Mouse (Mus musculus) left cerebral cortex, postnatal 10 days (tissue): ENCODE measurements around the gene Suz12. TPM values are rescaled to one million over a fixed set of nuclear protein-coding genes. Genes with fewer than 3 reads are reported as not detected.
"Not testable (repeated sequence)": the region's sequence is repeated elsewhere in the genome, so short reads cannot be mapped to it uniquely, and the experiment has no call there.

ENCODE experiments used
- DNase-seq, 2 experiments: peaks; one replicate each; pipeline ENCODE4 v3.0.0; 2021 to 2022; ENCODE audit warnings: low spot score in 2 of 2, mixed read lengths in 1 of 2; ENCODE audit errors: extremely low spot score in 1 of 2
- intact Hi-C: fragments of 180-260 bp; cut with DNase I; formaldehyde crosslinking; loops from one replicate; pipeline ENCODE4 v1.15.1; 2025
- total RNA-seq, 2 experiments: library from RNA; stranded (reverse); gene quantifications; 2 replicates each; pipeline ENCODE4 v1.2.3; 2021

Suz12 gene
- total RNA-seq, 2 experiments from 2014 or later, result 28.6 to 31.7 TPM

GRCm38 (mm10) chr11:79987896-79988295 is 5.0 kb upstream of the Suz12 start:
- DNase-seq, result no peak
- intact Hi-C loops, result no loop called here

- intact Hi-C loops, result no loop called here
- DNase-seq, result no peak
These were observed 2.8 kb upstream of the Suz12 start for GRCm38 (mm10) chr11:79990120-79990519.

- DNase-seq, result no peak
- intact Hi-C loops, result no loop called here
These were observed 1.3 kb upstream of the Suz12 start for GRCm38 (mm10) chr11:79991600-79991999.

GRCm38 (mm10) chr11:79992035-79992591 is 793 bp upstream of the Suz12 start:
- DNase-seq, result no peak
- intact Hi-C loops, result no loop called here

- intact Hi-C loops, result no loop called here
- DNase-seq, result peak in 1 of 2 experiments; percentile 4
These were observed 707 bp downstream of the Suz12 start for GRCm38 (mm10) chr11:79993356-79994270.

DNA sequence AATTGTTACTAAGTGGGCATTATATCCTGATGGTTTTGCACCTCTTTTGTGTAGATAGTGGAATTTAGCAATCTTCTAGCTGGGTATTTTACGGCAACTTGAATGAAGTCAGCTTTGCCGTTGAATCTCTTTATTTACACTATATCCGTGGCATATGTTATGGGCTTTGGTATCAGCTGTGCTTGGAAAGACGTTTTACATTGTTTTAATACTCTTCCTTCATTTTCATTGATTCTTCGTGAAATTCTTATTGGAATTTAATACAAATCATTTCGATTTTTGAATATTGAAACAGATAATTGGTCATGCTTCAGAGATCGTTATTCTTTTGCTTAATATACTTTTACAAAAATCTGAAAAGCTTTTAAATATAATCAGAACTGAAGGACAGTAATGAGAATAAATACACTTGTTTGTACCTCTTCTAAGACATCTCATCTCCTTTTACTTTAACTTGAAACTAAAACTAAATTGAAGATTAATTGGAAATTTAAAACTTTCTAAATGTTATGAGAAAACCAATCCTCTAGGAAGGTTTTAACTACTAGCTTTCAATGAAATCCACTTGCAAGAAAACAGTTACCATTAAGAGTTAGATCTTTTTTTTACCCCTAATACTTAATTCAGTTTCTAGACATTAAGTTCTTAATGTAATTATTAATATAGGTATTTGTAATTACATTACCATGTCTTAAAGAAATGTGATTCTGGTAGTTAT is 1.5 kb downstream of the Suz12 start:
- no peak for DNase-seq
- intact Hi-C loops, result no loop called here

DNA sequence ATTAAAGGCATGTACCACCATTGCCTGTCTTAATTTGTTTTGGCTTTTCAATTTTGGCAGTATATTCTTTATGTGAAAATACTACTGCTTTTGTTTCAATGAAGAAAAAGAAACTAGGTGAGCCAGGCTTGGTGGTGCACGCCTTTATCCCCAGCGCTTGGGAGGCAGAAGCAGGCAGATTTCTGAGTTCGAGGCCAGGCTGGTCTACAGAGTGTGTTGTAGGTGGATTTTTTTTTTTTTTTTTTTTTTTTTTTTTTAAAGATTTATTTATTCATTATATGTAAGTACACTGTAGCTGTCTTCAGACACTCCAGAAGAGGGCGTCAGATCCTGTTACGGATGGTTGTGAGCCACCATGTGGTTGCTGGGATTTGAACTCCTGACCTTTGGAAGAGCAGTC is 23.6 kb downstream of the Suz12 start:
- DNase-seq, intact Hi-C loops: not testable (repeated sequence)

DNA sequence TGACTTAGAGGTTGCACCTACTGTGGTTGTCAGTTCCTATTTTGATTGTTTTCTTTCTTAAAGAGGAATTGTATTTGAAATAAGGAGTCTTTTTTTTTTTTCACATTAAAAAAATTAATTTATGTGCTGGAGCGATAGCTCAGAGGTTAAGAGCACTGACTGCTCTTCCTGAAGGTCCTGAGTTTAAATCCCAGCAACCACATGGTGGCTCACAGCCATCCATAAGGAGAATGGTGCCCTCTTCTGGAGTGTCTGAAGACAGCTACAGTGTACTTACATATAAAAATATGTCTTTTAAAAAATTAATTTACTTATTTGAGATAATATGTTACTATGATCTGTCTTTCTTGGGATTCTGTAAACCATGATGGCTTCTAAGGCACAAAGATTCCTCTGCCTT is 26.9 kb downstream of the Suz12 start:
- intact Hi-C loops, result loop anchor here (10.0 kb wide), 1 partner anchor 225 kb away; no protein-coding TSS in a partner anchor
- no peak for DNase-seq

DNA sequence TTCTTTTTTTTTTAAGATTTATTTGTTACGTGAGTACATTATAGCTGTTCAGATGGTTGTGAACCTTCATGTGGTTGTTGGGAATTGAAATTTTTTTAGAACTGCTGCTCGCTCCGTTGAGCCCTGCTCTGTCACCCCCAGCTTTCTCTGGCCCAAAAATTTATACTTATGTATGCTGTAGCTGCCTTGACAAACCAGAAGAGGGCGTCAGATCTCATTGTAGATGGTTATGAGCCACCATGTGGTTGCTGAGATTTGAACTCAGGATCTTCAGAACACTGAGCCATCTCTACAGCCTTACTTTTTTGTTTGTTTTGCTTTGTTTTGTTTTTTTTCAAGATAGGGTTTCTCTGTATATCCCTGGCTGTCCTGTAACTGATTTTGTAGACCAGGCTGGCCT is 28.4 kb downstream of the Suz12 start:
- intact Hi-C loops, result loop anchor here (10.0 kb wide), 1 partner anchor 223 kb away; no protein-coding TSS in a partner anchor
- DNase-seq, result no peak

DNA sequence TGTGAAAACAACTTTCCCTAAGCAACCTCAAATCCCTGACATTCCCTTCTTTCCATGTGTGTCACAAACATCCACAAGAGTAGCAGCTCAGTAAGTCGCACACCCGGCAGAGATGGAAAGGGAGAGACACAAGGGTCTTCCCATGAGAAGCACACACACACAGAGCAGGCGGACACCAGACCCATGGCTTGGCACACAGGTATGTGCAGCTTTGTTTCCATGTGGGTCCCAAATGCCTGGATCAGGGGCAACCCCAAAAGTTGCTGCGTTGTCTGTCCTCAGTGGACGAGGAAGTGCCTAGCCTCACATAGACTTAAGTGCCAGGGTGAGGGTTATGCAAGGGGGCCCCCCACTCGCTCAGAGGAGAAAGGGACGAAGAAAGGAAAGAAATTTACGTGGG is 44.6 kb downstream of the Suz12 start:
- no peak for DNase-seq
- intact Hi-C loops, result no loop called here

DNA sequence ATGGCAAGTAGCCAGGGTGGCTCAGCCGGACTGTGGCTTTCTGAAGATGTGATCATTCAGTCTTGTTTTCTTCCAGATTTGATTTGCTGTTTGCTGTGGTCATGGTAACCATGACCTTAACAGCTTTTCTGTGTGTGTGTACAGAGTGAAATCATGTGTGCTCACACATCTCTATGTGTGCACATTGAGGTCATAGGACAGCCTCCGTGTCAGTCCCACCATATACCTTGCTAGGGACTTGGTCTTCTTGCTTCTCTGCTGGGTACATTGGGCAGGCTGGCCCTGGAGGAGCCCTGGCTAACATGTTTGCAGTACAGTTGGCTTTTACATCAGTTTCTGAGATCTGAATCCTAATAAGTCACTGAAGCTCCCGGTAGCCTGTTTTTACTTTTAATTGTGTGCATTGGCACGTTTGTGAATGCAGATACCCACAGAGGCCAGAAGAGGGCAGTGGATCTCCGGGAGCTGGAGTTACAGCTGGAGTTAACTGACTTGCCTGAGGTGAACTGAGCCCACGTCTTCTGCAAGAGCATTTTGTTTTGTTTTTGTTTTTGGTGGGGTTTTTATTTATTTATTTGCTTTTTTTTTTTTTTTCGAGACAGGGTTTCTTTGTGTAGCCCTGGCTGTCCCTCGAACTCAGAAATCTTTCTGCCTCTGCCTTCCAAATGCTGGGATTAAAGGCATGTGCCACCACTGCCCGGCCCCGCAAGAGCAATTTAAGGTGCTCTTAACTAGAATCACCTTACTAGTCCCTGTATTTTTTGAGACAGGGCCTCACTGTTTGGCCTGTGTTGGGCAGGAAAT is 49.9 kb downstream of the Suz12 start:
- intact Hi-C loops, result loop anchor here (5.0 to 10.0 kb wide), 2 partner anchors 99 to 312 kb away; partner anchors contain the start of gene Tefm
- peak in 1 of 2 experiments; percentile 46 for DNase-seq

- intact Hi-C loops, result loop anchor here (5.0 to 10.0 kb wide), 2 partner anchors 99 to 311 kb away; partner anchors contain the start of gene Tefm
- DNase-seq, result no peak
These were observed 50.5 kb downstream of the Suz12 start for GRCm38 (mm10) chr11:80043419-80043817.

DNA sequence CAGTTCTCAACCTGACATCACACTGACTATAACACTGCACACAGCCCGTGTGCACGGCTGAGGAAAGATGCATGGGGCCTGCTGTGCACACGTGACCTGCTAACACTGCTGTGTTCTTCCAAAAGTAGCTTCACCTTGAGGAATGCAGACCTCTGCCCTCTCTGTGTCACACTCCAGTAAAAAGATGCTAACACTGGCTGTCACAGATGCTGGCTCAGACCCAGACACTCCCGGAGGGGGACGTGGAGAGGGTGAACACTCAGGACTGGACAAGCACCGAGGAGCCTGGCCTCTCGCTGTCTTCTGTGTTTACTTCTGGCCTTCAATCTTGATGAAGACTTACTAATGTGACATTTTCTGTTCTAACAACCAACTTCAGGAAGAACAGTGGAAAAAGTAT is 54.0 kb downstream of the Suz12 start:
- DNase-seq, result no peak
- intact Hi-C loops, result loop anchor here (10.0 kb wide), 1 partner anchor 308 kb away; no protein-coding TSS in a partner anchor

DNA sequence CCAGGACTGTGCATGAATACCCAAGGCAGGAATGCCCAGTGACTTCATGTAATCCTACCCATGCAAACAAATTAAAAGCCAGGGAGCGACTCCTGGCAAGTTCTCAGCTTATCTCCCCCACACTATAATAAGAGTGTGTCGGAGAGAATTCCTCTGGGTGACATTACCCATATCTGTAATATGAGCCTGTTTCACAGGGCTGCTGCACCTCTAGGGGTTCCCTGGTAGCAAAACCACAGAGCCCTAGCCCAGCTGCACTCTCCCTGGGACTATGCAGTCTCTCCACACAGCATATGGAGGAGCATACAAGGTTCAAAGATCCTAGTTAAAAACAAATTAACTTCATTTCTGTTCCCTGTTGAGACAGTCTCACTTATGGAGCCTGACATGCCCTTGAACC is 57.2 kb downstream of the Suz12 start:
- intact Hi-C loops, result no loop called here
- no peak for DNase-seq

DNA sequence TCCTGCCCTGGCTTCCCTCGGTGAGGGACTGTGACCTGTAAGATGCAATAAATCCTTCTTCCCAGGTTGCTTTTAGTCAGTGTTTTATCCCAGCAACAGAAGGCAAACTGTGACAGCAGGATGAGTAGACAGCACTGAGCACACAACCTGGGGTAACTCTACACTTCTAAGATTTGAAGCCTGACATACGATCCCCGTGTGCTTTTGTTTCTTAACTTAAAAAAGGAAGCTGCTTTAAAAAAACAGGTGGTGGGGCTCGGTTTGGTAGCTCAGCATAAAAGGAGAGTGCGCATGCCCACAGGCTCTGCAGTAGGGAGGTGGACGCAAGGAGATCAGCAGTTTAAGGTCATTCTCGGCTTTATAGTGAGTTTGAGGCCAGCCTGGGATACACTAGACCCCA is 59.5 kb downstream of the Suz12 start:
- intact Hi-C loops, result no loop called here
- DNase-seq, result no peak

DNA sequence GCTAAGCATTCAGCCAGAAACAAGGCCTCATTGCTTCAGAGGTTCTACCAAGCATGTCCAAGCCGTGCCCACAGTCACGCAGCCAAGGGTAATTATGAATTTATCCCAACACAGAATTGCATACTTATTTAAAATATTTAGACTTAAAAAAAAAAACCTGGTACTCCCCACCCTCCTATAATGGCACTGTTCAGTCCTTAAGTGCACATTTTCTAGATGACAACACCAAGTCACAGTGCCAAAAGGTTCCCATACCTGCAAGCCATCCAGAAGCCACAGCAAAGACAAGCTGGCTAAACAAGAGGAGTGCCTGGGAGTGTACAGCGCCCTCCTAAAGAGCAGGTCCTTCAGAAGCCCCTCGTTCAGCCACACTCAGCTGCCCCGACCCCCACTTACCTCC is 60.3 kb downstream of the Suz12 start:
- no peak for DNase-seq
- intact Hi-C loops, result no loop called here

DNA sequence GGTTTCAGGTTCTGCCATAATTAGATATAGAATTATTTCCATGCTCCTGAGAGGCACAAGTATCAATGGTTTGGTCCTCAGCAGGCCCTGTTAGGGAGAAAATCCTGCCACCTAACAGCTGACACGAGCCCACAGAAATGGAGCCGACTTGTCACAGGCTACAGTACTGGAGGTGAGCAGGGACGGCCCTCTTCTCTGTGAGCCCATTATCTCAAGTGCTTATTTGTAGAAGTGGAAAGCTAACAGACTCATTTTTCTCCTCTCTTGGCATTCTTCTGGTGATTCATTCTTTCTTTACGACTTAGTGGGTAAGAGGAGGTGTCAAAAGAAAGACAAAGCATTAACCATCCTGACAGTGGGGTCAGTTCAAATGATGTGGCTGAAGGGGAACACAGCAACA is 61.8 kb downstream of the Suz12 start:
- intact Hi-C loops, result no loop called here
- no peak for DNase-seq

- DNase-seq, result no peak
- intact Hi-C loops, result no loop called here
These were observed 63.2 kb downstream of the Suz12 start for GRCm38 (mm10) chr11:80056141-80056540.

- intact Hi-C loops, result no loop called here
- DNase-seq, result peak in 1 of 2 experiments; percentile 27
These were observed 69.3 kb downstream of the Suz12 start for GRCm38 (mm10) chr11:80062159-80062558.
